Mouse (Mus musculus) heart, postnatal 0 days (tissue): Measurements from ENCODE around the gene Adat1.

ENCODE experiments used
- CTCF ChIP-seq: IDR thresholded peaks from 2 replicates; pipeline ENCODE4 v1.5.1; 2016; ENCODE audit warnings: antibody characterized with exemption, control low read depth, low read depth
- EP300 ChIP-seq: IDR thresholded peaks from 2 replicates; pipeline ENCODE4 v1.6.1; 2016; ENCODE audit warnings: antibody characterized with exemption, low read depth

DNA sequence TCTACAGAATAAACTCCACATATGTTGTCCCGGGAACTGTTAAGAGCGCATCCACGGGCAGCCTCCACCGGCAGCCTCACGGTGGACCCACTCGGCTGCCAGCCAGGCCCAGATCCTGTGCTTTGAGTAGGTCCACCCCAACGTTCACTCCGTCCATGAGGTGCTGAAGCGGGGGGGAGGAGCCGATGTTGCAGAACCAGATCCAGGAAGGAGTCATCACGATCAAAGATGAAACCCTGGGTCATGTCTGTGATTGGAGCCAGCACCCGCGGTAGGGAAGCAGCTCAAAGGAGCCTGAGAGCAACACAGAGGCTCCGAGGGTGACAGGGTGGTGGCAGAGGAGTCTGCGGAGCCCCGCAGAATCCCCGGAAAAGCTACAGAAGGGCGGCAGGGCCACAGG lies 45.4 kb upstream of the Adat1 start:
- TF ChIP-seq EP300 (no peak), CTCF (no peak)
